Mouse (Mus musculus) CD4-positive, CD25-positive, alpha-beta regulatory T cell, adult 4 months (primary cell): ENCODE data around the gene Sptlc3. TPM values are rescaled to one million over a fixed set of nuclear protein-coding genes. Genes with fewer than 3 reads are reported as not detected.

Source experiments
- ATAC-seq: one replicate; pipeline ENCODE4 v1.8.0; 2017
- polyA plus RNA-seq, 2 experiments: library from polyadenylated mRNA; unstranded; fragments of 100-300 nt; shearing (Covaris generic); gene quantifications; one replicate each; pipeline ENCODE4 v1.2.1; 2017

Gene Sptlc3
- polyA plus RNA-seq, 2 experiments from 2014 or later: not detected

DNA sequence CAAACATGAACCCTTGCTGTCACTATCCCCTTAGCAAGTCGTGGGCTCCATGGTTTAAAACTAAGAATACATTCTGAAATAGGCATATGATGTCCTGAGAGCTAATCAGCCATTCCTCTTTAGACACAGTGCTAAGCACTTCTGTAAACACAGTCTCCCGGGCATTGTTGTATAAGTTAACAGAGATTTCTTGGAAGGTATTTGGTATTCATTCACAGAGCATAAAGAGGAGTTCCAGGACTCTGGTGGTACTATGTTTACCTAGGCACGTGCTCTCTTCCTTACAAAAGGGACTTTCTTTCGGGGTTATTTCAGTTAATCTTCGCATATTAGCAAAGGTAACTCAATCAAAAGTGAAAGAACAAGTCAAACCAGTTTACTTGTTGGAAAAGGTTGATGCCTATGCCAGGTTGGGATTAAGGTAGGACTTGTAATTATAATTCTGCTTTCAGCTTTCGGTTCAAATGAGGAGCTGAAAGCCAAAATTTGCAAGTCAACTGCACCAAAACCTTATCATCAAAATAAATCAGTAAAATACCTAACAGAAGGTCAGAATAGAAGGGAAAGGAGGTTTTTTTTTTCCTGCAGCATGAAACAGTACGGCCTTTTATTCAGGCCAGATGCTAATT is 148.2 kb downstream of the Sptlc3 start:
- ATAC-seq: no peak

DNA sequence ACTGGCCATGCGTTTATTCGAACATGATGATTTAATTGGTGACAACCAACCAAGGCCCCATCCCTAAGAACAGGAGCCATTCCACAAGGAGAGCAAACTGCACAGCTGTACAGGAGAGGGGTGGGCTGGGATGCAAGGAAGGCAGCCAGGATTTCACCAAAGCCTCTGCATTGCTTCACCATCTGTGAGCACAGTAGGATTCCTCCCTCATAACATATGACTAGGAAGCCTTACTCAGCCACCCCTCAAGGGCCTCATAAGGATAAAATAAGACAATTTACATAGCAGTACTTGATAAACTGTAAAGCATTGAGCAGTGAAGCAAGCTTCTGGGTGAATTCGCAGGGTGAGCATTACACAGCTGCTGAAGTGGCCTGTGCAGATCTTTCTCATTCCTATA is 155.8 kb downstream of the Sptlc3 start:
- ATAC-seq: no peak

DNA sequence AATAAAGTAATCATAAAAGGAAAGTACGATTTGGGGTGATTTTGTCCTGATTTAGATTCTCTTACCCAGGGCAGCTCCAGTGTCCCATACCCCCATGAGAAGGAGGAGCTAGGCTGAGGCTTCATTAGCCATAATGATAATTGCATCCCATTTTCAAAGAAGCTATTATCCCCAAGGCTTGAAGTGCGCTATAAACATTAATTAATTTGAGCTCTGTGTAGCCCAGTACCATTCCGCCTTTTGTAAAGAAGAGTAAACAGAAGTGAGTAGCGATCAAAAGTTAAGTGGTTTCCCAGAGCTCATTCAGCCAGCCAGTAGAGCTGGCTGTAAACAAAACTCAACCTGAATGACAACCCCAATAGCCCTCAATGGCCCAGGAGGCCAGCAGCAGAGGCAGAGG is 163.0 kb downstream of the Sptlc3 start:
- ATAC-seq: no peak

DNA sequence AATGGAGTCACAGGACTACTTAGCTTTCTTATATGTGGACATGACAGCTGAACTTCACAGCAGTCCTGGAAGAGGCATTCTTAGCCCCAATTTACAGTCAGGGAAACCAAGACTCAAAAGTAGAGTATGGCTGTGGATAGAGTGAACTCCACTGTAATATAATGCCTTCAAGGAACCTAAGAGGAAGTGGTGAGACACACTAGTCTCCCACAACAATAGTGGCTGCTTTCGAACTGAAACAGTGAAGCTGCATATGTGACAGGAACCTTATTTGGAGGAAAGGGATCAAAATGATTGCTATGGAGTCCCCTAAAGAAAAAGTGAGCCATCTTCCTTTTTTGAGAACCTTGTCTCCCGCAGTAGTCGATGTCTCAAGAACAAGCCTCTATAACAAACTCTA is 178.1 kb downstream of the Sptlc3 start:
- no peak for ATAC-seq

DNA sequence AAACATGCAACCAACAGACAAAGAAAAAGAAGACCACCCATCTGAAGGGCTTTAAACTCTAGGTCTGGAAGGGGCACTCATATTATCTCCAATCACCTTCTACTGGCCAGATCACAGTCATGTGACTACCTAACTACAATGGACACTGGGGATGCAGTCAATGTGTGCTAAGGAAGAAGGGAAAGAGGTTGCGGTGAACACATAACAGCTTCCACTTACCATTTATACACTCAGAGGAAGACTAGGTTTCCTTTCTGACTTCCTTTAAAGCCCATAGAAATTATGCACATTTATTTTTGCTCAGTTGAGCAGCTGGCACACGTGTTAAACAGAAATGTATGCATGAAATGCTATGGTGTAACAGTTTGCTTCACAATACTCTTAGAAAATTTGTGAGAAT is 178.7 kb downstream of the Sptlc3 start:
- no peak for ATAC-seq

DNA sequence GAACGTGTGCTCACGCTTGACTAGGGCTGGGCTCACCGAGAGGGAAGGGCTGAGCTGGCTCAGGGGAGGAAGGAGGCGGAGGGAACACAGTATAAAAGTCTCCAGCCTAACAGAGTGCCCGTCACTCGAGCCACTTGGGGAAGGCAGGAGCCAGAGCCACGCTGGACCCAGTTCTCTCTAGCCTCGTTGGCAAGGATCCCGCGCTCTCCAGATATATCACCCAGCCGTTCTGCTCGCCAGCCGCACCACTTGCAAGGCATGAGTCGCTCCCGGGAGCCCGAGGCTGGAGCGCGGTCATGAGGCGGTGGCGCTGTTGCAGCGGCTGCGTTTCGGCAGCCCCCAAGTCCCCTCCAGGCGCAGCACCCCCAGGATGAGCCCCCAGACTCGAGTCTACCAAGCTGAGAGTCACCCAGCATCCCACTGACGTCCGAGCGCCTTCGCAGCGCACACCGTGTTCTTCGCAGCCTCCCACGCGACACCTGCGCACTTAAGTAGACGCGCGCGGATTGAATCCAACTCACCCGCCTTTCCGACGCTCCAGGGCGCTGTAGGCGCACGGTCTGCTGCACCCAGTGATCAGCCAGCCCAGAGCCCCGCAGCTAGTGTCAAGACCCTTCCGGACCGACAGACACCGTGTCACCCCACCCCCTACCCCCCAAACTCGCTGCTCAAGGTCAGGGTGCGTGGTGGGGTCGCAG is 183.5 kb downstream of the Sptlc3 start:
- ATAC-seq: no peak

DNA sequence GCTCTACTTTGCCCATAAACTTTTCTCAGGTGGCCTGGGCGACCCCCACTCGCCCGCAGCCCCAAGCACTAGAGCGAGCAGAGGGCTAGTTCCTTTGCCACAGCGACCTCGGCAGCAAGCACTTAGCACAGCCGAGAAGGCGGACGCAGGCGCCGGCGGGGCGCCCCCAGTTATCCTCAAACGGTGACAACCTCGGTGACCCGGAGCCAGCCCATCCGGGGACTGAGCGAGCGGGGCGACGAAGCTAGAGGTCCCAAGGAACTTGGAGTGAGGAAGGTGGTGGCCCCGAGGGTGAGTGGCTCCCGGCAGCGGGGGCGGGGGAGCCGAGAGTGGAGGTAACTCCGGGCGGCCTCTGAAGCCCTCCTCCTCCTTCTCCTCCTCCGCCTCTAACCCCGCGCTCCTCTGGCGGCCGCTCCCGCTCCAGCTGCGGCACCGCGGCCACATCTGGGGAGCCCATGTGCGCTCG is 184.1 kb downstream of the Sptlc3 start, which contains the start of gene Ism1:
Ism1 (plus strand) TSS at position 370 of the 466 bp plus-strand sequence.
- no peak for ATAC-seq

DNA sequence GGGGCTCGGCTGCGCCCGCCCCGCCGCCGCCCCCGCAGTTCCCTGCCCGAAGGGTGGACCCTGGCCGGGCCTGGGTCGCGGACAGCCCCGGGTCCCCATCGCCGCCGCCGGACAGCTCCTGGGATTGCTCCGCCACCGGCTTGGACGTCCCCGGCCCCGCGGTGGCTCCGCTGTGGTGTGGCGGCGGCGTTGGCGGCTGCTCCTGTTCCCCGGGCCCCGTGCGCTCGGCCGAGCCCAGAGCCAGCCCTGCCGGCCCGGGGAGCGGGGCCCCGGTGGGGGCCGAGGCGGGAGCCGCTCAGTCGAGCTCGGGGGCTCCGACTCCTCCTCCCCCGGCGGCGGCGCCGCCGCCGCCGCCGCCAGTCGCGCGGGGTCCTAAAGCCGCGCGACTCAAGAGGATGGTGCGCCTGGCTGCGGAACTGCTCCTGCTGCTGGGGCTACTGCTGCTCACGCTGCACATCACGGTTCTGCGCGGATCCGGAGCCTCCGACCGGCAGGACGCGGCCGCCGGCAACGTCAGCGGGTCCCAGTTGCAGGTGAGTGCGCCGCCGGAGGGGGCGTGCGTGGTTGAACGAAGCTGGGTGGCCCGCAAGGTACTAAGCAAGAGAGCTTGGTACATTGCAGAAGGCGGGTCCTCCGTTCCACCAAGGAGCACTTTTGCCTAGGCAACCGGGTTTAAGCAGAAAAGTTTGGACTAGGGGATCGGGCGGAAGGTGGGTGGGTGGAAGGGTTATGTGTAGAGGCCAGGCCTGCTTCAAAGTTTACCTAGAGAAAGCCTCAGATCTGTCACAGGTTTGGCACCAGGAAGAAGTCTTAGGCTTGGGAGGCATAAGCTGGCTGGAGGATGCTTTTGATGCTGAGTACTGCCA is 184.8 kb downstream of the Sptlc3 start:
- peak; percentile 47 for ATAC-seq

DNA sequence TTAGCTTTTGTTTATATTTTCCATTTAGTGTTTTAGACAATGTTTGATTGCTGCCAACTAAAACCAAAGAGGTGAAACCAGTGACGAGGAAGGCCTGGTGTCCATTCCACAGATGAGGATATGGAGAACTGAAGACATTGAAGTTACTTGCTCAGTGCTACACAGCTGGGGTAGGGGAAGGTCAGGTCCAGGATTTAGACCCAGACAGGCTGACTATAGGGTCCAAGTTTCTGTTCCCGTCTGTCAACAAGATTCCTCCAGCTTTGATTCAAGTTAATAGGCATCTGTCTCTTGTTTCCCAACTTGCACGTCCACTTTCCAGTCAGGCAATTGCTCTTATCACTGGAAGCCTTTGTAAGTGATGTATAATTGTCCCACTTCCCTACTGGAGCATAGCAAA is 188.8 kb downstream of the Sptlc3 start:
- ATAC-seq: no peak

Other genes starting within 250 kb of the Sptlc3 start
- gene Ism1, start 184.3 kb downstream of the Sptlc3 start, polyA plus RNA-seq: under 1 TPM in 1 of 2 experiments, not detected in 1; 0.26 TPM